Mouse (Mus musculus) embryo, embryonic 10 days (tissue): ENCODE measurements at regions not wholly inside any gene's neighbourhood (a gene's known extent, or its start where the extent isn't known, plus 50 kb on each side); places are given as distances from the start of the nearest gene placed in this dataset.
A peak's percentile ranks its signal among the peaks of the same experiment; 100 is the strongest.

Experiments used
- DNase-seq: peaks from one replicate; pipeline ENCODE4 v3.0.0-alpha.2; 2015; ENCODE audit warnings: low spot score

DNA sequence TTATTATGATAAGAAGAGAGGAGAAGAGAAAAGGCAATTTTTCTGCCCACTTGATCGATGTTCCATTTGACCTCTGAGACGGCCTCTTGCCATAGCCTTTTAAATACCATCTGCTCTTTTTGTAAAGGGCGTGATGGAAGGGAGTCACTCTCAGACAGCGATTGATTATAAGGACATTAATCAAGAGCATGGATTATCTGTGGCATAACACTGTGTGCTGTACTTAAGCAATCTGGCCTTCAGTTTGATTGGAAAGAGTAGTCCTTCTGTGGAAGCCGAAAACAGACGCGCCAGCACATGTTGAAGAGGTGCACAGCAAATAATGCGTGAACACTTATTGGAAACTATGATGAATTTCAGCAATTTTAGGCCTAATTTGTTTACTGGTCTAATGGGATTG, 685.4 kb upstream of the Robo1 start:
- DNase-seq = peak; percentile 33

DNA sequence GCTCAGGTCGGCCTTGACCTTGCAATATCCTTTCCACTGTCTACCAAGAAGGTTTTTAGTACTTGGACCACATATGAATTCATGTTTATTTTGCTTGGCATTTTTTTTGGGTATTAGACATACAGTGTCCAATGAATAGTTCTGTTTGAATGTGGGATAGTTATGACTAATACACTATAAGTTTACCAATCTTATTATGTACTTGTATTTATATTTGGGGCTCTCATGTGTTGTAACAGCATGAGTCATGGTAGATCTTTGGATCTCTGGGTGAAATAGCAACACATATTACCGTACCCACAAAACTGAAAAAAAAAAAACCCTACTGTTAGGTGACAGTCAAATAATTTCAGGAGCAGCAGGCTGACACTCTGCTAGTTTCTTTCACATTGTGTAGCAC, 667.7 kb upstream of the Robo1 start:
- no peak for DNase-seq

DNA sequence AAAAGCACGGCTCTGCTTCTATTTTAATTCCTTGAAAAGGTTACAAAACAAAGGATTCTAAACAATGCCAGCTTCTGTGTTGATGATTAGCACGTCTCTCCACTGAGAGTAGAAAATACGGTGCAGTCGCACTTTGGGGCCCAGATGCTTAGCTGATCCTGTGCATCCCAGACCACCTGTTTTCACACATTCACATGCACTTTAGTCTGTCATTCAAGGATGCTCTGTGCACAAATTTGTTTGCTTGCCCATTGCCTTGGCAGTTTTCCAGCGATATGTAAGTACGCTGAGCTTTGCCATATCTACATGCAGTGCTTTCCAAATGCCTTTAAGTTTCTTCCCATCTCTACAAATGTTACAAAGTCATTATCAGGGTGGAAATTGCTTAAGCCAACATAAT, 664.9 kb upstream of the Robo1 start:
- DNase-seq = no peak

DNA sequence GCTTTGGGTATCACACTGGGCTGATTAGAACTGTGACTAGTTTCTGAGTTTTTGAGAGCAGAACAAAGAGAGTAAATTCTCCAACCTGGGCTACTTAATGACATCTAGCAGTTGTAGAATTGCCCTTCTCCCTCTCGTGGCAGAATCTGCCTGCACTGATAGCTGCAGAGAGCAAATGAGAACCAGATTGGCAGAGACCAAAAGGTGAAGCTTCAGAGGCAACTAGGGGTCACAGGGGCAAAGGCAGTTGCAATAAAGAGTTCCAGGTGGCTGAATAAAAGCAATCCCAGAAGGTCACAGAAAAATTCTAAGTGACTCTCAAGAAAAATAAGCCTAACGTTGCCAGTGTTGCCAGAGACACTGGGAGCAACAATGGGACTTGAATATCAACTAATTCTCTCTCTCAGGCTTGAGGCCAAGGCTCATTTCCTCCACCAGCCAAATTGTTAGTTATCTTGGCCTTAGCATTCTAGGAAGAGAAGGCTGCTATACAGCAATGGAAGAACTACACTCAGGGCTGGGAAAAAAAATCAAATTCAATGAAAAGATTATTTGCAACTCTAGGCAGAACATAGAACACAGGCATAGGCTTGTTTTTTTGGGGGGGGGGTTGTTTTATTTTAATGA, 629.9 kb upstream of the Robo1 start:
- peak; percentile 86 for DNase-seq

DNA sequence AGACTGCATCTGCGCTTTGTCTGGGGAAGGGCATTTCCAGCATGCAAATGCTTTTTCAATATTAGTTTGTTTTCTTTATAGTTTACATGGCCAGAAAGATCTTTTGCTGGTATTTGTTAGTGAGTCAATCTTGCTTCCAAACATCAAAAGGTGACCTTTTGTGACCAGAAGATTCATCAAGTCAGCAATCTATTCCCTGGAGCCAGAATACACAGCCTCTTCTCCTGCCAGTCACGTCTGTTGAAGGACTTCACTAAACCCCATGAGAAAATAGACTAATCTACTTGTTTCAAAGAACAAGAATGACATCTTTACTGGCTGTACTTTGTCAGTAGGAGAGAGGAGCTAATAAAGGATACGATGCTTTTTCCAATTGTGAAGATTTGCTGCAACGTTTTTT, 614.6 kb upstream of the Robo1 start:
- peak; percentile 32 for DNase-seq

DNA sequence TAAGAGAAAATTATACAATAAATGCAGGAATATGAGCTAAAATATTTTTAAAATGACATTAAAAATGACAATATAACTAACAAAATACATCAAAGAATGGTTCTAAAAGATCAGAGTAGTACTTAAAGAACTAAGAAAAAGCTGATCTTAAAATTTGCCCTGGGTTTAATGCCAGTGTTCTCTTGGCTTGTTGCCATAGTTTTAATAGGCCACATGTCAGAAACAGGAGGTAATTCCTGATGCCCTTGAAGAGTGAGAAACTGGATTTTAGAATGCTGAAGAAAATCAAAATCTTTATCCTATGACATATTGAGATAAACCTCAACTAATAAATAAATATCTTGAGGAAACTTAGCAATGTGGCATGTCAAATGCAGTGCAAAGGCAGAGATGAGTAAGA, 602.3 kb upstream of the Robo1 start:
- DNase-seq = no peak

DNA sequence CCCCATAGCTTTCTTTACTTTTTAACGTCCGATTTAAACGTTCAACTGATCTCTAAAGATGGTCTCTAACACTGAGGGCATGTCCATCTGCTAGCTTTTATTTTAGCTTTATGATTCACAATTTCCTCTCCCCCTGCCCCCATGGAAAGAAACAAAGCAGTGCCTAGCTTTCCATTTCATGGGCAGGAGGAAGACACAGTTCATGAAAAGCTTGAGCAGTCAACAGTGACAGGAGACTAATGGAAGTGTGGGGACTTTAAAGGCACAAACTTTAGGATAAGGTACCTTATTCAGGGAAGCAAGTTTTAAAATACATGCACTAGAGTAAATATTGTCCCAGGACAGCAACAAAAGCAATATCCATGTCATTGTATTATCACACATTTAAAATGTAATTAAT, 598.4 kb upstream of the Robo1 start:
- no peak for DNase-seq

DNA sequence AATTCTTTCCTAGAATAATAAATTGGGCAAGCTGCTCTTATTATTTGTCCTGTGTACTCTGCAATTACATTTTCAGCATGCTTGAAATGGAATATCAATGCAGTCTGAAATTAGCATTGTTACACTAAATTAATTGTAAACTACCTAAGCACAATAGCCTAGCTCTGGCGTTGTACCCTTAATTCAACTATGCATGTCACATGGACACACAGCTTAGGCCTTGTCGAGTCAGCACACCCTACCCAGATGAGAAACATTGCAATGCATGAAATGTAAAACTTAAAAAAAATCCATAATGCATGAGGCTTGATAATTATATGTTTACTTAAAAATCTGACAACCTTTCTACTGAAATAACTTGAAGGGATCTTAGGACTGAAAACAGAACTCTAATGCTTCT, 596.2 kb upstream of the Robo1 start:
- no peak for DNase-seq

DNA sequence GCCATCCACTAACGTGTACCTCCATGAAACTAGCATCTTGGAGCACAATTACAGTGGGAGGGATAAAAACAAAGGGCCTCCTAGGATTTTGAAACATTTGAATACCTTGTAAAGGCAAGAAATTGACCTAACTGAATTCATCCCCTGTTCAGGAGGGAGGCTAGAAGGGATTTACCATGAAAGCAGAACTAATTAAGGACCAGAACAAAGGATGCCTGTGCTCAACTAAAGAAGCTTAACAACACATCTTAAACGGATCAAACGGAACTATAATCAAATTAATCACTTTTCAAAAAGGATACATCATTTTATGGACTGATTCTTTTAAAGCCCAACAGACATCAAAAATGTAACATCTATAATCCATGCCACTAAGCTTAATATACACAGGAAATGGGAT, 590.9 kb upstream of the Robo1 start:
- DNase-seq = no peak

DNA sequence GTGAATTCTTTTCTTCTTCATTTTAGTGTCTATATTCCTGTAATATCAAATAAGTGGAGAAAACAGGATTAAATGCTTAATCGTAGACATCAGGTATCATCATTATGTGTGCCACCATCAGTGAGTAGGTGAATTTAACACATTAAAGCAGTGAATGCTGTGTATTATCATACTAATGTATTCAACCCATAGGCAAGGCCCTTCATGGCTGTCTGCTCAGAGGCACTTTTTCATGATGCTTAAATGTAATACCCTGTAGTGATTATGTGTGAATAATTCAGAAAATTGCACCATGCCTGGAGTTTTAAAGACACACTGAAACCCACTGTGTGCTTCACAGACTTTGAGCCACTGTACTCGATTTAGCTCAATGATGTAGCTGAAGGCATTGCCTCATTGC, 583.2 kb upstream of the Robo1 start:
- no peak for DNase-seq

DNA sequence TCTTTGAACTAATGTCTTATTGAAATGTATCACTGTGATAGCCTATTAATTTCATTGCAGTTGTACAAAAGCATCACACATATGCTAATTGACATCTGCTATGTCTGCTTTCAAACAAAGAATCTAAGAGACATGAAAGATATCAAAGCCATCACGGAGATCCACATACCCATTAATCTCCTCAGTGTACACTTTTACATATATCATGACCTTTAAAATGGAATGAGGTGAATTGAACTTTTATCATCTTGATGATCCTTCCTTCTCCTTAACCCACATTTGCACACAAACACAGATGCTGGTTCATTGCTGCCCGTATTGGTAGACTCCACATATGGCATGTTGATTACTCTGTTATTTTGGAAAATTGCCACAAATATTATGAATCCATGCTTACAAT, 570.2 kb upstream of the Robo1 start:
- DNase-seq = no peak

DNA sequence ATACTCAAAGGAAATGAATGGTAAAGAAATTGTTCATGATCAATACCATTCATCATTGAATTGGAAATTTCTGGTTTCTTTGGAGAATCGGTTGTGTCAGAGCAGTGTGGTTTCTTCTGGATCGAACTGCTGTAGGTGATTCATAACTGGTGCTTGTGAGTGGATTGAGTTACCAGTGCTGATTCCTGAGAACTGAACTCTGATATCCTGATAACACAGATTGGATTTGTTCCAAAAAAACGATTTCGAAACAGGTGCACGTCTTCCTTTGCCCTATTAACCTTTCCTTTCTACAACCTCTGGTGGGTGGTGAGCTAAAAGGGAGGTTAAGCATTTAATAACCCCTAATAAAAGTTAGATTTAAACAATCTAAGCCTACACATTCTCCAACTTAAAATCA, 569.0 kb upstream of the Robo1 start:
- no peak for DNase-seq

DNA sequence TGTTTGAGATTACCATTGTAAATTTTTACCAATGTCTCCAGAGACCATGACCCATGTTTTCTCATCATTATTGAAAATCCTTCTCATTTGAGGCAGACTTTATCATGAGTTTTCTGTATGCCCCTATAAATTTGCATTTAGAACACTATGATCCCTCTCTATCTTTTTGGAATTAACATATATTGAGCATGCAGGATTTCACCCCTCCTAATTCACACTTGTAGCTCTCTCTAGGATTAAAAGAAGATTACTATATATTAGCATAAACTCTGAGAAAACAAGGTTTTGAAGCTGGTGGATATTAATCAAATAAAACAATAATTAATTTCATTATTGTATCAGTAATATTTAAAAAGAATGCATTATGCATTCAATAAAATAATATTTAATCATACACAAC, 527.2 kb upstream of the Robo1 start:
- no peak for DNase-seq

DNA sequence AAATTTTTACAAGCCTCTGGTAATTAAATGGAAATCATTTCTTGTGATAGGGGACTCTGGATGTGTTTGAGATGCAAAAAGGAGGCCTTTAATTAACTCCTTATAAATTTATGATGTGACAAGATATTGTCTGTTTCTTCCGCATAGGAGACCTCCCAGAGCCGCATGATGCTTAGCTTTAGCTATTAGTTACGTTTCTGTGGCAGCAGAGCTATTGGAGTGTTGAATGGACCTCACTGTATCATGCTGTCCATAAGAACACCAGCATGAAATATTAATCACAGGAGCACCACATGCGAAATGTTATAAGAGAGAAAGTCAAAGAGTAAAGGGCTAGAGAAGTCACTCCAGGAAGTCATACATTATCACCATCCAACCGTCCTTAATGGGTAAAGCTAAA, 495.3 kb upstream of the Robo1 start:
- DNase-seq = no peak

DNA sequence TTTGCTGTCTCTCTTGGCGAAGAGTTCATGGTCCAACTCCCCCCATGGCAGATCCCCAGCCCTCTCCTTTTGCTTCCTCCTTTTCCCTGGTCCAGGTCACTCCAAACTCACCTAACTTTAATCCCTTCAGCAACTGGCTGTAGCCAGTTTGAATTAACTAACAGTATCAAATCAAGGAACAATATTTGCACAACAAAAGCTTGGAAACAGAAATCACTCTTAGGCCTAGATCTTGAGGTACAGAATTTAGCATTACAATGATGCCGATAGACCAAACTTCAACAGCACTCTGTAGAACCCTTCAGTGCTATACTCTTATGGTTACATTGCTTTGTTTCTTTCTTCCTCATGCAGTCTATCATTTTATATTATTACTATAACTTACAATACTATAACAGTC, 472.8 kb upstream of the Robo1 start:
- DNase-seq = no peak

DNA sequence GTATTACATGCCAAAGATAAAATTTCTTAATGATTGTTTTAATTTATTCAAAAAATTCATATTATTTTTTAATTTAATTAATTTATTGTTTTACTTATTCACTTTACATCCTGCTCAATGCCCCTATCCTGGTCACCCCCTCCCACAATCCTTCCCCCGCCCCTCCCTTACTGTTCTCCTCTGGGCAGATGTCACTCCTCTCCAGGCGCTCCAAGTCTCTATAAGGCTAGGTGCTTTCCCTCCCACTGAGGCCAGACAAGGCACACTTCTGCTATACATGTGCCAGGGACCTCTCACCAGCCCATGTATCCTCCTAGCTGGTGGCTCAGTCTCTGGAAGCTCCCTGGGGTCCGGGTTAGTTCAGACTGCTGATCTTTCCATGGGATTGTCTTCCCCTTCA, 458.0 kb upstream of the Robo1 start:
- no peak for DNase-seq

DNA sequence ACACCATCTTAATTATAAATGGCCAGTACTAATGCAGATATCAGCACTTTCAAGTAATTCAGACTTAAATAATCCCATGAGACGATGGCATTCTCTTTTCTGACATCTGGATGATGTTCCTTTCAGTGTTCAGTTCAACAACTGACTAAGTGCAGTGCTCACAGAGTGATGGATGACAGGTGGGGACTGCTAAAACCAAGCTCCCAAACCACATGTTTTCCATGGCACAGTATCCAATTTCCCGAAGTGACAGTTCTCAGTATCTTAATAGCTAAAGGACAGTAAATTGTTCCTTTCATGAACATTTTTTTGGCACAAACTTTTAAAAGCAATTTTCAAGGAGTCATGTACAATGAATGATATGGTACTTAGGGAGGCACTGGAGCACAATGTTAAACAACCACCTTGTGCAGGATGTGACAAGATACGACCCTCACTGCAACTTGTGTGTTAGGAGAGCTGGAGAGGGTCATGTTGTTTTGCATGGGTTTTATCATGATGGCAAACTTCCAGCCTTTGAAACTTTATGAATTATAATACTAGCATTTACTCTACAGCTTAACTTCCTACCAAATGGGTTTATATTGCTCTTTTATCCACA, 456.4 kb upstream of the Robo1 start:
- DNase-seq = no peak

DNA sequence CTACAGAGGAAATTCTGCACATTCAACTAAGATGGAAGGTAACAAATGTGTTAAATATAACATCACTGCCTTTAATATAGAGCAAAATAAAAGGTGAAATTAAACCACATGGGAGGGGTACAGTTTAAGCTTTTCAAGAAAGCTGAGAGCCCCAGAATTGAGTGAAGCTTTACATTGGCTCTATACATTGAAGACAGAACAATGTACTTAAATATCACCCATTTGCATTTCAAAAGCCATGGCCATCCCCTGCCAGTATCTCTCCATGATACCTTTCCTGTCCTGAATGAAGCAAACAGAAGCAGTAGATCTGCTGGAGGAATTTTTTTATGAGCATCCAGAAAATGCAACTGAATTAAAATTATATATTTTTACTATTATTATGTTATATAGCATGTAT, 450.2 kb upstream of the Robo1 start:
- no peak for DNase-seq

DNA sequence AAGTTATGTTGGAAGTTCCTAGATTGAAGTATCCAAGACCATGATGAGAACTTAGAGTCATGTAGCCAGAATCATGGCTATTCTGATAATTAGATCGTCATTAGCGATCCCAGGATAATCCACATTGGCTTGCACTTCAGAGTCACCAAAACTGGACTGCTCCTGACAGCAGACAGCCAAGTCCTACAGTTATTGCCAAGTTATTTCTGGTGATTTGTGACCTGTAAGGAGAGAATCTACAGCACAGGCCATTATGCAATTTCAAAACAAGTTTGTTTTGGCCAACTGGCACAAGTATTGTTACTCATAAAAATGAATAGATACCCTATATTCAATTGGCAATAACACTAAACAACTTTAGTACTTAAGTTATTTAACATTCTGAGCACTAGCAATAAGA, 447.9 kb upstream of the Robo1 start:
- no peak for DNase-seq

DNA sequence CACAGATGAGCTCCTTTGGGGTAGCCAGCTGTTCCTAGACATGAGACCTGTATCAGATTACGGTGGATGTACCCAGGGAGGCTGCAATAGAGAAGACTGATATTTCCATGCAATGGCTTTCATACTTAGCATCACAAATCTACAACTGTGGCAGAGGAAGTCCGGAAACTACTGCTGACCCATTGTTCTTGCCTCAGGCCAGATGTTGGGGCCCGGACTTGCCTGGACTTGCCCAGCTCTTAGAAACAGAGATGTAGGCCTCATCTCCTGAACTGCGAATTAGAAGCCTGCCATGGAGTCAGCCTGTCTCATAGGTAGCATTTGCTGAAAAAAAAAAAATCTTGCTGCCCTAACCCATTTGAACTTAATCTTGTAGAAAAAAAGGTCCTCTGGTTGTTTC, 422.4 kb upstream of the Robo1 start:
- DNase-seq = no peak

DNA sequence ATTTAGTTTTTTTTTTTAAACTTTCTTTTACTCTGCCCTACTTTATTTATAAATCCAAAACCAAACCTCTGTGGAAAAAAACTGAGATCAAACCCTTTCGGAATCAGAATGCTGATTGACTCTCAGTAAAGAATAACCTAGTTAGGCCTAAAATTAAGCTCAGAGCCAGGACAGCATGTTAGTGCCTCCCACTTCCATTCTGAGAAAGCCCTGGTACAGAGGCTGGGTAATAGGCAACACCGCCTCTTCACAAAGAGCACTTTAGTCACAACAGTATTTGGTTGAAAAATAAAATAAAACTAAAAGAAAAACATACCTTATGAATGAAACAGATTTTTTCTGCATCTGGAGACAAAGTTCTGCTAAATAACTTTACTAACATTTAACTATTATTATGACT, 418.4 kb upstream of the Robo1 start:
- DNase-seq = no peak

DNA sequence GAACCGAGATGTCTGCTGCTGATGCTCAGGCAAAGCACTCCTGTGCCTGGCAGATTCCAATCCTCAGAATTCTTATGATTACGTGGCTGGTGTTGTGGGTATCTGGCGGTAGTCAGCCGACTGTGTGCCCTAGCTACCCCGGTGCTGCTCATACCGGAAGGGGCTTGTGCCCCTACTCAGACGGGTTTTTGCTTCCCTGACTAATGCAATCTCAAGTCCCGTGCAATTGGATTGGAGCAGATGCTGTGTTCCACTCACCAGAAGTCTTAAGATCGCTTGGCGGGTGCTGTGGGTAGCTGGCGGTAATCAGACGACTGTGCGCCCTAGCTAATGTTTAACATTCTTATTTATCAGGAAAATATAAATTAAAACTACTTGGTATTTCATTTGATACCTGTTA, 385.0 kb upstream of the Robo1 start:
- no peak for DNase-seq

DNA sequence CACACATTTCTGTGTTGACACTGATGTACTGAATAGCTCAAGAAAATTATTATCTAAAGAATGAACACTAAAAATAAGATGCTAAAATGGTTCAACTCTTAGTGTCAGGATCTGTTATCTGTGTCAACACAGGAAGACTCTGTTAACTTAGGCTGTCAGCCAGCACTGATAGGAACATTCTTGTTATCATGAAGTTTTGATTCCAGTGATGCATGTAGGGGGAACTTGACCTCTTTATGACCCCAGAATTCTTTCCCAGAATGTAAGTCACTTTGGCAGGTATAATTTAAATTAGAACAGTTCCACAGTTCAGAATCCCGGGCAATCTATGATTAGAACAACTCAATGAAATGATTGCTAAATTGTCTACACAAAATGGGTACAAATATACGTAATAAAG, 363.9 kb upstream of the Robo1 start:
- DNase-seq = peak; percentile 9

DNA sequence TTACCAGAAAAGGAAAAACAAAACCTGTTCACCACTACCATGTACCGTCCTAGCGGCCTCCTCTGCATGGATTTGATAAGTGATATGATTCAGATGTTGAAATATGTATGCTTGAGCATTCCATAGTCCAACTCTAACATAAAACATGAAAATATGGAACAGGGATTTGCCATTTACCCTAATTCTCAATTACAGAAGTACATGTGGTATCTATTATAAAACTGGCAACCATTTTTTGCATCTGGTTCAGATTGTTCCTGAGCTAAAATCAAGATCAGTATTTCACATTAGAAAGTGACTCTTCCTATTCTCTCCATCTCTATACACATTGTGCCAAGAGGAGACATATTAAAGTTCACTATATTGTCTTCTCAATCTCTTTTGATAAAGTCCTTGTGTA, 363.3 kb upstream of the Robo1 start:
- DNase-seq = no peak
